Mouse (Mus musculus): ENCODE measurements around the gene Amy1. TPM values are rescaled to one million over a fixed set of nuclear protein-coding genes. Genes with fewer than 3 reads are reported as not detected.
"Not testable (repeated sequence)": the region's sequence is repeated elsewhere in the genome, so short reads cannot be mapped to it uniquely, and the experiment has no call there.

The Amy1 gene
- polyA plus RNA-seq, 1 experiment from 2014 or later: 3.0 TPM

DNA sequence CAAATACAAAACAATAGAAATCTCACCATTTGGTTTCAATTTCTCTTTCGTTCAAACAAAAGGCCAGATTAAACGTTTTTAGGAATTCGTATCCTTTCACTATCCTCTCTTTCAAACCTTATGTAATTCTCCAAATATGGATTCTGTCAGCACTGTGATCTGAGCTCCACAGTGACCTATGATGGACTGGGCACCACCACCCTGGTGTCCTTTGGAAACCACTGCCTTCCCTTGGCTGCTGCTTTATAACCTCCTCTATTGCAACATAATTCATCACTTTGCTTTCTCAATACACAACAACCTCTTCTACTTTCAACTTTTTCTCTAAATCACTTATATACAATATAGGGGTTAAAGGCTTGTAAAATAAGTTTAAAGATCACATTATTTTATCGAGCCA, 31.9 kb downstream of the Amy1 start:
- Histone ChIP-seq H3K4me3 (ENCODE audit: low read depth, low read length) (no peak overlapping the region), H3K4me1 (replicated peaks; ENCODE audit: control insufficient read depth, insufficient read depth, low read length) (no peaks in the 10 kb centered on the region), H3K27me3 (replicated peaks; ENCODE audit: control insufficient read depth, insufficient read depth, low read length) (no peaks in the 10 kb centered on the region), H3K36me3 (ENCODE audit: control insufficient read depth, insufficient read depth, low read length) (no peaks in the 10 kb centered on the region), H3K4me2 (ENCODE audit: low read length) (no peak overlapping the region), H3K9me3 (ENCODE audit: control insufficient read depth, low read length) (no peaks in the 10 kb centered on the region), H3K9ac (ENCODE audit: low read length) (no peak overlapping the region), H3K27ac (ENCODE audit: low read depth) (no peak overlapping the region)
- ATAC-seq (replicated peaks; ENCODE audit: low FRiP score, low TSS enrichment, low read depth) (no peak), DNase-seq (ENCODE audit: low spot score) (no peak)
- 78% methylated on average over 4 of the region's 4 CpGs for WGBS

- 59% methylated on average over 2 of the region's 2 CpGs for WGBS
- Histone ChIP-seq H3K36me3 (ENCODE audit: control insufficient read depth, insufficient read depth, low read length) (no peaks in the 10 kb centered on the region), H3K4me1 (replicated peaks; ENCODE audit: control insufficient read depth, insufficient read depth, low read length) (no peaks in the 10 kb centered on the region), H3K27ac (ENCODE audit: low read depth) (no peak overlapping the region), H3K4me2 (ENCODE audit: low read length) (no peak overlapping the region), H3K9me3 (ENCODE audit: control insufficient read depth, low read length) (no peaks in the 10 kb centered on the region), H3K9ac (ENCODE audit: low read length) (no peak overlapping the region), H3K4me3 (ENCODE audit: low read depth, low read length) (no peak overlapping the region), H3K27me3 (replicated peaks; ENCODE audit: control insufficient read depth, insufficient read depth, low read length) (no peaks in the 10 kb centered on the region)
- DNase-seq (ENCODE audit: low spot score): no peak
- ATAC-seq (replicated peaks; ENCODE audit: low FRiP score, low TSS enrichment, low read depth): no peak
Observed at GRCm38 (mm10) chr3:113574138-113574537, 32.4 kb downstream of the Amy1 start.

DNA sequence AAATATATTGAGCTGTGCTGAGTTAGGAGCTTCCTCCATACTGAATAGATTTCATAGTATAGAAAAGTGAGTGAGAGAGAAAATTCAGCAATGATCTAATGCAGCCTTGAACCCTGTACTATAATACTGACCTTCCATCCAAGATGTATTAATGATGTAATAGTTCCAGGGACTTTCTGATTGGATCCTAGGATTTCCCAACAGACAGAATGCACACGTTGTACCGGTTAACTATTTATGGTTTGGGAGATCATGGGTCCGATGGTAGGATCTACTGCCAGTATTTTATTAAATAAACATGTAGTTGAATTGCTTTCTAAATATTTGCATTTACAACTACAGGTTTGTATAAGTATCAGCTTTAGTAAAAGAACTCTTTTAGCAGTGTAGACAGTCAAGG, 34.3 kb downstream of the Amy1 start:
- Histone ChIP-seq H3K9me3 (ENCODE audit: control insufficient read depth, low read length) (no peaks in the 10 kb centered on the region), H3K4me1 (replicated peaks; ENCODE audit: control insufficient read depth, insufficient read depth, low read length) (no peaks in the 10 kb centered on the region), H3K9ac (ENCODE audit: low read length) (no peak overlapping the region), H3K36me3 (ENCODE audit: control insufficient read depth, insufficient read depth, low read length) (no peaks in the 10 kb centered on the region), H3K27me3 (replicated peaks; ENCODE audit: control insufficient read depth, insufficient read depth, low read length) (no peaks in the 10 kb centered on the region), H3K27ac (ENCODE audit: low read depth) (no peak overlapping the region), H3K4me3 (ENCODE audit: low read depth, low read length) (no peak overlapping the region), H3K4me2 (ENCODE audit: low read length) (no peak overlapping the region)
- ATAC-seq (replicated peaks; ENCODE audit: low FRiP score, low TSS enrichment, low read depth) (no peak), DNase-seq (ENCODE audit: low spot score) (no peak)
- 44% methylated on average over 3 of the region's 3 CpGs for WGBS

DNA sequence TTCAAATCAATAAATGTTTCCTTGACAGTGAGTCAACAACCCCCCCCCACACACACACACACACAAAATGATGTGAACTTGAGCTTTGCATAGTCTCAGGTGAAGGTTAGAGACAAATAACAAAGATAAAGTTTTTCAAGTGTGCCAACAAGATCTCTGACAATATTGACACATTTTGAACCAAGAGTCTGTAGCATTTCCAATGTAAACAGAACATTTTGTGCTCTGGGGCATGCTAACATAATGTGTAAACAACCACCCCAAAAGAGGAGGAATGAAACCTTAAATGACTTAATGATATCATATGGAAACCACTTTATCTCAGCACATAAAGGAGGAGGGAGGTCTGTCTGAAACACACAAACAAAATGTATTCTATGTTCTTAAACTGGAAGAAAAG, 66.8 kb downstream of the Amy1 start:
- H3K9me3 ChIP-seq (ENCODE audit: control insufficient read depth, low read length): no peaks in the 10 kb centered on the region
- no peaks in the 10 kb centered on the region for H3K36me3 ChIP-seq (ENCODE audit: control insufficient read depth, insufficient read depth, low read length)
- no peaks in the 10 kb centered on the region for H3K4me1 ChIP-seq (replicated peaks; ENCODE audit: control insufficient read depth, insufficient read depth, low read length)
- no peak overlapping the region for H3K9ac ChIP-seq (ENCODE audit: low read length)
- H3K27me3 ChIP-seq (replicated peaks; ENCODE audit: control insufficient read depth, insufficient read depth, low read length): no peaks in the 10 kb centered on the region
- H3K4me2 ChIP-seq (ENCODE audit: low read length): no peak overlapping the region
- H3K4me3 ChIP-seq (ENCODE audit: low read depth, low read length): no peak overlapping the region
- DNase-seq (ENCODE audit: low spot score) (no peak), ATAC-seq (replicated peaks; ENCODE audit: low FRiP score, low TSS enrichment, low read depth) (no peak)
- no peak overlapping the region for H3K27ac ChIP-seq (ENCODE audit: low read depth)

- WGBS: 81% methylated on average over 2 of the region's 3 CpGs
- H3K27me3 ChIP-seq (replicated peaks; ENCODE audit: control insufficient read depth, insufficient read depth, low read length); H3K27ac ChIP-seq (ENCODE audit: low read depth); H3K4me2 ChIP-seq (ENCODE audit: low read length); H3K36me3 ChIP-seq (ENCODE audit: control insufficient read depth, insufficient read depth, low read length); DNase-seq (ENCODE audit: low spot score); H3K9ac ChIP-seq (ENCODE audit: low read length); H3K4me3 ChIP-seq (ENCODE audit: low read depth, low read length); H3K4me1 ChIP-seq (replicated peaks; ENCODE audit: control insufficient read depth, insufficient read depth, low read length); ATAC-seq (replicated peaks; ENCODE audit: low FRiP score, low TSS enrichment, low read depth); H3K9me3 ChIP-seq (ENCODE audit: control insufficient read depth, low read length): not testable (repeated sequence)
Observed at GRCm38 (mm10) chr3:113532328-113532727, 74.2 kb downstream of the Amy1 start, which contains the start of gene Amy2a1. TSS of gene Amy2a1 (minus strand) at chr3:113532428.

Other genes with a start within 250 kb of the Amy1 start
- gene Amy2a1, start 74.3 kb downstream of the Amy1 start, polyA plus RNA-seq (2014; fragmentation: Nextera tagmentation; extraction: Ambion mirVana): 210 TPM in 1 of 2 replicates, not detected in the other
- gene Rnpc3, start 23.4 kb upstream of the Amy1 start, polyA plus RNA-seq (2014; fragmentation: Nextera tagmentation; extraction: Ambion mirVana): 34.8 and 34.9 TPM in 2 replicates

Data from intestine, embryonic 14.5 days (tissue).